Mouse (Mus musculus): ENCODE data around the gene Gm2888. TPM values are rescaled to one million over a fixed set of nuclear protein-coding genes. Genes with fewer than 3 reads are reported as not detected.
"Not testable (repeated sequence)": the region's sequence is repeated elsewhere in the genome, so short reads cannot be mapped to it uniquely, and the experiment has no call there.

Gm2888 gene
- not detected in 2 replicates for polyA plus RNA-seq (2015; fragmentation: Nextera tagmentation; extraction: Ambion mirVana)

DNA sequence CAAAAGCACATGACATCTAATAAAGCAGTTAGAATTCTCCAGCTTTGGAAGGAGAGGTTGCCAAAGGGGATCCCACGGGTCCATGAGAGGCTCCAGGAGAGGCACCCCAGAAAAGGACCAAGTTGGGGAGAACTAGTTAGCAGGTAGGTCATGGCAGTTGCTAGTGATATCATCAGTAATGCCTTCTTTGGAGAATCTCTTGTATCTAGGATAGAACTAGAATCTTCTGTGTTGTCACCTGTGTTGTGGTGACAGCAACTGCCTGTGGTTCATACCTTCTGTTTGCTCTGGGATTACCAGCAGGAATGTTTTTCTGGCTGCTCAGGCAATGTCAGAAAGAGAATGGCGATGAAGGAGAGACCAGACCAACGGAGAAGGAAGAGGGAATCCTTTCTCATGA is at the start of gene Gm2888:
Gm2888 (plus strand) TSS at position 301 of the 400 bp plus-strand sequence.
- not testable (repeated sequence) for H3K27ac ChIP-seq; H3K4me2 ChIP-seq (replicated peaks); H3K27me3 ChIP-seq (replicated peaks); H3K4me1 ChIP-seq (replicated peaks); H3K36me3 ChIP-seq; H3K4me3 ChIP-seq (replicated peaks); H3K9ac ChIP-seq; ATAC-seq; H3K9me3 ChIP-seq
- 75% methylated on average over 3 of the region's 3 CpGs for WGBS

- 4% methylated on average over 33 of the region's 40 CpGs for WGBS
- Histone ChIP-seq H3K4me2 (replicated peaks) (peak within 1 kb of the TSS; percentile 81), H3K9ac (peak within 1 kb of the TSS; percentile 41; the same call in 1 of the 2 replicates), H3K4me3 (replicated peaks) (peak within 1 kb of the TSS; percentile 49)
- H3K9me3 ChIP-seq; H3K27ac ChIP-seq; H3K36me3 ChIP-seq; ATAC-seq; H3K27me3 ChIP-seq (replicated peaks); H3K4me1 ChIP-seq (replicated peaks): not testable (repeated sequence)
These were observed 19.1 kb downstream of the Gm2888 start, which contains the start of gene Gm2897 for GRCm38 (mm10) chr14:3048727-3049512. Gm2897 (plus strand) TSS chr14:3049285.

- not testable (repeated sequence) for H3K27ac ChIP-seq; H3K9me3 ChIP-seq; ATAC-seq; H3K27me3 ChIP-seq (replicated peaks); H3K4me1 ChIP-seq (replicated peaks); H3K36me3 ChIP-seq
- peak overlapping the region; percentile 81 for H3K4me2 ChIP-seq (replicated peaks)
- H3K4me3 ChIP-seq (replicated peaks): peak overlapping the region; percentile 49
- peak overlapping the region; percentile 41; the same call in 1 of the 2 replicates for H3K9ac ChIP-seq
- under 1% methylated on average over 20 of the region's 20 CpGs for WGBS
These were observed 19.7 kb downstream of the Gm2888 start for GRCm38 (mm10) chr14:3049513-3049800.

GRCm38 (mm10) chr14:3050087-3050486 is 20.3 kb downstream of the Gm2888 start:
- not testable (repeated sequence) for H3K36me3 ChIP-seq; H3K9ac ChIP-seq; H3K4me2 ChIP-seq (replicated peaks); H3K9me3 ChIP-seq; ATAC-seq; H3K27me3 ChIP-seq (replicated peaks); H3K4me3 ChIP-seq (replicated peaks); H3K4me1 ChIP-seq (replicated peaks); H3K27ac ChIP-seq
- 6% methylated on average over 6 of the region's 8 CpGs for WGBS

Other genes starting within 250 kb of the Gm2888 start
- 1.1 and 1.5 TPM in 2 replicates for gene Gm2897, start 19.3 kb downstream of the Gm2888 start, polyA plus RNA-seq (2015; fragmentation: Nextera tagmentation; extraction: Ambion mirVana)
- not detected in 2 replicates for gene Gm10340, start 104.0 kb downstream of the Gm2888 start, polyA plus RNA-seq (2015; fragmentation: Nextera tagmentation; extraction: Ambion mirVana)
- gene Gm5795, start 158.3 kb downstream of the Gm2888 start, polyA plus RNA-seq (2015; fragmentation: Nextera tagmentation; extraction: Ambion mirVana): not detected in 2 replicates
- gene D830030K20Rik, start 178.5 kb downstream of the Gm2888 start, polyA plus RNA-seq (2015; fragmentation: Nextera tagmentation; extraction: Ambion mirVana): 3.6 and 4.5 TPM in 2 replicates